Mouse (Mus musculus) brain, embryonic 14.5 days (tissue): ENCODE measurements around the gene Ostf1. TPM values are rescaled to one million over a fixed set of nuclear protein-coding genes. Genes with fewer than 3 reads are reported as not detected.

Experiments used
- DNase-seq: peaks from one replicate; pipeline ENCODE4 v3.0.0-alpha.2; 2011; ENCODE audit warnings: low read depth
- CTCF ChIP-seq: fragments of 200-500 bp; IDR thresholded peaks from 2 replicates; pipeline ENCODE4 v1.5.1; 2012; ENCODE audit warnings: inconsistent platforms, mild to moderate bottlenecking, moderate library complexity, borderline replicate concordance; ENCODE audit not compliant: insufficient read depth, insufficient read length; ENCODE audit errors: extremely low read depth
- POLR2A ChIP-seq: fragments of 200-500 bp; IDR thresholded peaks from 2 replicates; pipeline ENCODE4 v1.6.1; 2012; ENCODE audit warnings: mild to moderate bottlenecking, inconsistent platforms, borderline replicate concordance; ENCODE audit not compliant: poor library complexity, insufficient read depth, insufficient read length, severe bottlenecking; ENCODE audit errors: extremely low read depth
- polyA plus RNA-seq: library from polyadenylated mRNA; depleted of rRNA; stranded (reverse); fragments of >200 nt; gene quantifications from 2 replicates; pipeline ENCODE4 v1.2.3, GENCODE M21; 2012; rRNA removed

Gene Ostf1
- polyA plus RNA-seq, 1 experiment: 21.0 TPM

GRCm38 (mm10) chr19:18577348-18577747 lies 54.3 kb downstream of the Ostf1 start:
- no peak for TF ChIP-seq CTCF
- TF ChIP-seq POLR2A: no peak
- no peak for DNase-seq

- TF ChIP-seq POLR2A: no peak
- no peak for TF ChIP-seq CTCF
Observed at GRCm38 (mm10) chr19:18575891-18576290, 55.7 kb downstream of the Ostf1 start.

GRCm38 (mm10) chr19:18573907-18574306 lies 57.7 kb downstream of the Ostf1 start:
- DNase-seq: no peak
- TF ChIP-seq CTCF (no peak), POLR2A (no peak)

More at GRCm38 (mm10) chr19:18575891-18576290, 55.7 kb downstream of the Ostf1 start:
- DNase-seq: no peak

- TF ChIP-seq POLR2A: no peak
- no peak for DNase-seq
Observed at GRCm38 (mm10) chr19:18573443-18573842, 58.2 kb downstream of the Ostf1 start.

GRCm38 (mm10) chr19:18569496-18569895 lies 62.1 kb downstream of the Ostf1 start:
- TF ChIP-seq POLR2A: no peak
- TF ChIP-seq CTCF: no peak
- no peak for DNase-seq

GRCm38 (mm10) chr19:18568828-18569430 lies 62.7 kb downstream of the Ostf1 start:
- no peak for DNase-seq
- TF ChIP-seq CTCF (no peak), POLR2A (no peak)

GRCm38 (mm10) chr19:18567936-18568827 lies 63.4 kb downstream of the Ostf1 start:
- no peak for DNase-seq
- no peak for TF ChIP-seq POLR2A
- TF ChIP-seq CTCF: no peak

GRCm38 (mm10) chr19:18567501-18567900 lies 64.1 kb downstream of the Ostf1 start:
- no peak for DNase-seq
- TF ChIP-seq CTCF (no peak), POLR2A (no peak)

GRCm38 (mm10) chr19:18557708-18558107 lies 73.9 kb downstream of the Ostf1 start:
- TF ChIP-seq CTCF (no peak), POLR2A (no peak)
- peak; percentile 15 for DNase-seq

- TF ChIP-seq POLR2A: no peak
- TF ChIP-seq CTCF: no peak
- DNase-seq: no peak
Observed at GRCm38 (mm10) chr19:18555645-18556044, 76.0 kb downstream of the Ostf1 start.

- DNase-seq: peak; percentile 92
- TF ChIP-seq POLR2A (no peak), CTCF (peak; percentile 64)
Observed at GRCm38 (mm10) chr19:18548668-18549067, 83.0 kb downstream of the Ostf1 start.

Other genes with a start within 250 kb of the Ostf1 start
- gene Nmrk1, start 127 bp upstream of the Ostf1 start, polyA plus RNA-seq: 4.6 TPM in 2 replicates
- 10.0 and 10.1 TPM in 2 replicates for gene Carnmt1, start 38.9 kb upstream of the Ostf1 start, polyA plus RNA-seq
- 45.1 and 63.5 TPM in 2 replicates for gene D030056L22Rik, start 81.4 kb upstream of the Ostf1 start, polyA plus RNA-seq
- 0.20 and 0.27 TPM in 2 replicates for gene Trpm6, start 118.2 kb upstream of the Ostf1 start, polyA plus RNA-seq